Mouse (Mus musculus) urinary bladder, postnatal 14 days (tissue): ENCODE data around the gene Cyb5d1.
A peak's percentile ranks its signal among the peaks of the same experiment; 100 is the strongest.

Experiments used
- DNase-seq: peaks from one replicate; pipeline ENCODE4 v3.0.0; 2021; ENCODE audit warnings: low spot score

Cyb5d1 gene

DNA sequence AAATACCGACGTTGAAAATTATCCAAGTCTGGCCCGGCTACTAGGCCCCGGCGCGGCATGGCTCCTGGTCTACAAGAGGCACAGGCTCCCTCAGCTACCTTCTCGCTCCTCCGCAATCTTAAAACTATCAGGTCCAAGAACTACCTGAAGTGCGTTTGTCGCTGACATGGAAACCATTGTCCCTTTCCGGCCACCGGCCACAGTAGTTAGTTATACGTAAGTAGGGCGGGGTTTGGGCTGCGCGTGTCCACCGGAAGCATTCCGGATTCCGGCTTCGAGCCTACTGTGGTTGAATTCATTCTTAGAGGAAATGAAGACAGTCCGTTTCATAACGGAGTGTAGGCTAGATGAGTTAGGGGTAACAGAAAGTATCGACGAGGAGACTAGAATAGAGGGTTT, at the start of gene Cyb5d1, which contains the start of gene Naa38:
TSS of gene Cyb5d1 (minus strand) at position 397 of the 399 bp plus-strand sequence.
TSS of gene Naa38 (plus strand) at position 253 of the 399 bp plus-strand sequence.
- peak; percentile 91 for DNase-seq

- DNase-seq = peak; percentile 42
Observed at GRCm38 (mm10) chr11:69443328-69443727, 47.9 kb upstream of the Cyb5d1 start.

GRCm38 (mm10) chr11:69437291-69437690, 41.9 kb upstream of the Cyb5d1 start:
- DNase-seq = no peak

- DNase-seq = no peak
Observed at GRCm38 (mm10) chr11:69433189-69433588, 37.8 kb upstream of the Cyb5d1 start.

DNA sequence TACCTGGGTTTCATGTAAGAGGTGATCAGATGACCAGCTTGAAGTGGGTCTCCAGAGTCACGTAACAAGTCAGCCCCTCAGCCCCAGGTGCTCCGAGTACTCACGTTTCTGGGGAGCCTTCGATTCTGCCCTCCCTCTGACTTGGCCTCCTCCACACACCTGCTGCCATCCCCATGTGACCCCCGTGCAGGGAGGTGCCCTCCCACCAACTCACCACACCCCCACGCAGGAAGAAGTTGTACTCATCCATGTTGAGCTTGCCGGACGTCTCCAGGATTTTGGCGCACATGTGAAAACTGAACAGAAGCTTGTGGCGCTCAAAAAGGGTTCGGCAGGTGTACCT, 37.2 kb upstream of the Cyb5d1 start:
- DNase-seq = no peak

DNA sequence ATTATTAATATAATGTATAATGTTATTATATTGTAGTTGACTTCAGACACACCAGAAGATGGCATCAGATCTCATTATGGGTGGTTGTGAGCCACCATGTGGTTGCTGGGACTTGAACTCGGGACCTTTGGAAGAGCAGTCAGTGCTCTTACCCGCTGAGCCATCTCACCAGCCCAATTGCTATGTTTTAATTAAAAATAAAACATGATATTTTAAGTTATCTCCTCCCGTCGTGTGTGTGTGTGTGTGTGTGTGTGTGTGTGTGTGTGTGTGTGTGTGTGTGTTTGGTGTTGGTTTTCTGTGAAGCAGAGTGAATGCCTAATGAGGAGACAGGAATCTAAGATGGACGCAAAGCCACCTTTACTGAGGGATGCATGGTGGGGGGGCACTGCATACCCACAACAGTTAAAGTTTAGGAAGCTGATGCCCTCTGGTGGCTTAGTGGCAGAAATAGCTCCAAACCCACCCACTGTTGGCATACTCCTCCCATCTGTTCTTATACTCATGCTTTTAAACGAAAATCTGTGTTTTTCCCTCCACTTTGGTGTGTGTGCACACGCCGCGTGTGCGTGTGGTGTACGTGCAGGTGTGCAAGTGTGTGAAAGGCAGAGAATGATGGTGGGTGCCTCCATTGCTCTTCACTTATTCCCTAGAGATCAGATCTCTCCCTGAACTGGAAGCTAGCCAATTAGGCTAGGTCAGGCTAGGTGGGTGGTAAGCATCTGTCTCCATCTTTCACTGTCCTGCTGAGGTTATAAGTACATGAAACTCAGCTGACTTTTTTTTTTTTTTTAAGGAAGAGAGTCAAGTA, 36.6 kb upstream of the Cyb5d1 start:
- DNase-seq = peak; percentile 79

- DNase-seq = no peak
Observed at GRCm38 (mm10) chr11:69430631-69431030, 35.2 kb upstream of the Cyb5d1 start.

- peak; percentile 62 for DNase-seq
Observed at GRCm38 (mm10) chr11:69429313-69429712, 33.9 kb upstream of the Cyb5d1 start.

GRCm38 (mm10) chr11:69428751-69429150, 33.3 kb upstream of the Cyb5d1 start:
- DNase-seq = peak; percentile 77

- no peak for DNase-seq
Observed at GRCm38 (mm10) chr11:69426246-69426645, 30.8 kb upstream of the Cyb5d1 start.

GRCm38 (mm10) chr11:69423885-69424284, 28.5 kb upstream of the Cyb5d1 start:
- no peak for DNase-seq

DNA sequence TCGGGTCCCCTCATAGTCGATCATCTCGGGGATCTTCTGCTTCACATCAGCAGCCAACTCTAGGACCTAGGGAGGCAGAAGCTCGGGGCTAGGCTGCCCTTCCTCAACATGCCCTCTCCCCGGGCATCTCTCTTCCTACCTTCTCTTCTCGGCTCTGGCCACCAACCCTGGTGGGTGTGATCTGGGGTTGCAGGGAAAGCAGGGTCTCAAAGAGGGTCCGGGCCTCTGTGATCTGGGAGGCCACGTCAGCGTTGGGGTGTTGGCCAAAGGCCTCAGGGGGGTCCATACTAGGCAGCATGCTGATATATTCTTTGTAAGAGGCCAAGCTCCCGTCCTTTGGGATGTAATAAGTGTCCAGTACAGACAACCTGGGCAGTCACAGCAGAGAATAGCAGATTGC, 27.4 kb upstream of the Cyb5d1 start:
- no peak for DNase-seq

GRCm38 (mm10) chr11:69421131-69421977, 25.9 kb upstream of the Cyb5d1 start:
- DNase-seq = no peak

- DNase-seq = no peak
Observed at GRCm38 (mm10) chr11:69420554-69421000, 25.1 kb upstream of the Cyb5d1 start.

- peak; percentile 62 for DNase-seq
Observed at GRCm38 (mm10) chr11:69419813-69420553, 24.6 kb upstream of the Cyb5d1 start.

DNA sequence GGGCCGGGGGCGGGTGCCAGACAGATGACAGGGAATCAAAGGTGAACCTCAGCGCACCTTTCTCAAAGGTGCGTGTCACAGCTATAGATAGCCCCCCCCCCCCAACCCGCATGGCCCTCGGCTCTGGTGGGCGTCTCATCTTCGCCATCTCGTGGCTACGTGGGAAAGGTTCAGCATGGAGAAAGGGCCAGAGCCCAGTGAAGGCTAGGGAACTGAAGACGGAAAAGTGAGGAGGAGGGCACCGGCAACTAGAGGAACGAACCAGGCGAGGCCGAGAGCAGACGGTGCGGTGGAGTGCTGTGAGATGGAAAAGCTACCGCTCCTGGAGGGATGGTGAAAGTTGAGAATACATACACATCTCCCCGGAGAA, 24.0 kb upstream of the Cyb5d1 start:
- DNase-seq = no peak

GRCm38 (mm10) chr11:69418481-69419442, 23.3 kb upstream of the Cyb5d1 start:
- peak; percentile 94 for DNase-seq

DNA sequence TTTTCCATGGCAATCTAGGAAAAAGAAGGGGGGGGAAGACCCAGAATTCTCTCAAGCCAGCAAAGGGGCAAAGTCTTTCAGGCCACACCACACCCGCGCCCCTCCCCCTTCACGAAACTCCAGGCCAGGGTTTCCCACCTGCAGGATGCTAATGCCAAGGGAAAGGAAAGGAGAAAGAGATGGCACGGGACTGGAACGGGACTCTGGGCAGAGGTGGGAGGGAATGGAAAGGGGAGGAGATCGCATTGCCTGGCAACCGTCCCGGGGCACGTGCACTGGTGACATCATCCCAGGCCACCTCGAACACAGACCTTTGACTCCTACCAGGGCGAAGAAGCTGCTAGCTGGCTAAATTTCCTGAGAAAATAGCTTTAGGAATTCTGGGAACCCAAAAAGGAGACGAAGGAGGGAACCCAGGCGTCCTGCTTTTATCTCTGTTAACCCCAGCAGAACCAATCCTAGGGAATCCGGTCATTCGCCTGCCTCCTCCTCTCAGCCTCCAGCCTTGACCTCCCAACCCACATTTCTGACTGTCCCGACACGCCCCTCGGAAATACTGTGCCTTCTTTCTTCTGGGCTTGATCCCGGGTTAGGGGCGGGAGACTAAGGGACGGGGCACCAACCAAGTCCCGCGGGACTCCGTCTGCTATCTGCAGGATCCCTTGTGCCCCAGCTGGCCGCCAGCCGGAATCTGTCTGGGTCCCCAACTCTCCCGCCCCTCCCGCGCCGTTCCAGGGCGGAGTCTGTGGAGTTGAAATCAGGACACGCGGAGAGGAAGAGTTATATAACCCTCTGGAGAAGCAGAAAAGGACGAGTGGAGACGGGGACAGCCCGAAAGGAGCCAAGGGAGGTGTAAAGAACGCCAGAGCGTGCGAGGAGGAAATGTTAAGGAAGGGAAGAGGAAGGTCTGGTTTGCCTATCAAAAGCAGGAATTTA, 22.3 kb upstream of the Cyb5d1 start:
- peak; percentile 96 for DNase-seq

DNA sequence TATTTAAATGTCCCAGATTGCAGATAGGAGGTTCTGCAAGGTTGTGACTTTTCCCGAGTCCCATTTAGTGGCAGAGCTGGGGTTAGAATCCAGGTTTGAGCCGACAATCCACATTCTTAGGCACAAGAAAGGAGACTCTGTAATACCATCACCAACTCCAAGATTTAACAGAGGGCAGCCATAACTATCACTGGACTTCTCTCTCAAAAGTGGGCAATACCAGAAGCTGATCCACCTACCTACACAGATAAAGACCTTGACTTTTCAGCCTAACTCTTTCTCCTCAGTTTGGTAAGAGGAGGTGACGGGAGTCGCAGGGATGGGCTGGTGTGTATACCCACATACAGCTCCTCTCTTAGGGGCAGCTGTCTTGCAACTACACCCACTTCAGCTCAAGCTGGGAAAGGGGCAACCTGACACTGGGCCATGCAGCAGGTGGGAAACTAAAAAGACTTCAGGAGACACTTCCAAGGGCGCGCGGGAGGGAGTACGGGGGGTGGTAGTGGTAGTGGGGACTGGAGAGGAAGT, 21.6 kb upstream of the Cyb5d1 start:
- DNase-seq = no peak

DNA sequence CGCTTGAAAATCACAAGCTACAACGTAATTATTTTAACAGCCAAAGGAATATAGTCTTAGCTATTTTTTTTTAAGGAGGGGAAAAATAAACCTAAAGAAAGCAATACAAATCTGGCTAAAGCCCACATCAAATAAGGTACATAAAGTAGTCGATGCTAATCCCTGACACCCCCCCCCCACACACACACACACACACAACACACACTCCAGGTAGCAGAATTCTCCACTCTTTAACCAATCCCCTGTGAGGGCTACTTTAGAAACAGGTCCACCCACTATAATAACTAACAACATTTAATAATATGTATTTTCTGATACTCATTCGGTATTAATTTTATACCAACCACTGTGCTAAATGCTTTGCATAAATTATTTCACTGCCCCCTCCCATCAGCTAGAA, 21.1 kb upstream of the Cyb5d1 start:
- no peak for DNase-seq
